ENCODE assay signal across 9 mouse cellular contexts in the genomic region with DNA sequence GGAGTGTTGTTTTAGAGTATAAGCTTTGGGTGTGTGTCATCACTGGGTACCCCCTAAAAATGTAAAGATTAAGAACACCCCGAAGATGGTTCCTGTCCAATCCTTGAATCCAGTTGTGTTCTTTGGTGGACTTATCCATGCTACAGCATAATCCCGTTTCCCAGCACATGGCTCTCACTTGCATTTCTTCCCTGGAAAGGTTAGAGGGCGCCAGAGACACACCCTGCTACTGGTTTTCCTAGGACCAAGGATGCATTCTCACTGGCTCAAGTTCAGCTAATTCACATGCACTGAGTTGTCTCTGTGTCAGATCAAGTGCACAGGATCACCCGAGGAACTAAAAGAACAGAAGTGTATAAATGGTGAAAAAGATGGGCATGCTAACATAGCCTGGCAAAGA. TPM values are rescaled to one million over a fixed set of nuclear protein-coding genes. Genes with fewer than 3 reads are reported as not detected.
DNase-seq lines count a peak whose midpoint lies in the region; ATAC-seq and TF ChIP-seq lines count a peak whose summit lies in the region.
"Had no signal": no experiment of that assay in that cellular context is flagged by ENCODE, and none has a peak within 500 bp of the region (broad histone marks: within the 10 kb centered on the region; RNA-seq: fewer than 3 reads in every experiment).

No protein-coding gene starts in this region.

- intact Hi-C loops in left cerebral cortex, postnatal 4 days (cut with DNase I), result loop anchor here (10.0 kb wide), 2 partner anchors 98 to 442 kb away; a partner anchor contains a TSS

- POLR2A ChIA-PET in Patski (lab: Charles Lee), result no interaction called here

- CTCF ChIA-PET in Patski (lab: Charles Lee), result interaction anchor here (0.8 to 4.2 kb wide), 9 partner anchors 11 to 96 kb away, joined by 3 to 39 read pairs (median 4); no protein-coding TSS in a partner anchor

- H3K4me1 ChIP-seq in hindbrain, embryonic 10.5 days (replicated peaks), result peaks cover 29% of the 10 kb centered on the region
- H3K4me1 ChIP-seq in hindbrain, embryonic 13.5 days (replicated peaks), result peaks cover 6% of the 10 kb centered on the region; the same call in 1 of the 2 replicates
- H3K4me1 ChIP-seq in intestine, embryonic 16.5 days (ENCODE audit: control insufficient read depth, insufficient read depth, low read length), result no peaks in the 10 kb centered on the region
- H3K4me1 ChIP-seq: heart, embryonic 13.5 days had no signal

- in situ Hi-C loops in Patski (cut with MboI; ENCODE audit: low pct_unique_long_range_greater_than_20kb), result no loop called here

- H3K4me2 ChIP-seq in hindbrain, embryonic 13.5 days, result no peak overlapping the region
- no peak overlapping the region for H3K4me2 ChIP-seq in intestine, embryonic 16.5 days (ENCODE audit: low read depth, low read length)
- H3K4me2 ChIP-seq: heart, embryonic 13.5 days had no signal

- H3K9me3 ChIP-seq in hindbrain, embryonic 10.5 days, result no peaks in the 10 kb centered on the region
- no peaks in the 10 kb centered on the region for H3K9me3 ChIP-seq in hindbrain, embryonic 13.5 days
- no peaks in the 10 kb centered on the region for H3K9me3 ChIP-seq in intestine, embryonic 16.5 days (ENCODE audit: control insufficient read depth, low read length)
- H3K9me3 ChIP-seq: heart, embryonic 13.5 days had no signal

- no peak overlapping the region for H3K9ac ChIP-seq in hindbrain, embryonic 13.5 days
- H3K9ac ChIP-seq in intestine, embryonic 16.5 days (ENCODE audit: low read depth, low read length), result no peak overlapping the region
- H3K9ac ChIP-seq: heart, embryonic 13.5 days had no signal

- no peak for ATAC-seq in hindbrain, embryonic 13.5 days (ENCODE audit: low FRiP score)
- ATAC-seq in Patski, result no peak
- 0 out of 2 replicates have a peak, but pooled peaks have one; percentile 29 for ATAC-seq in intestine, embryonic 16.5 days

- TF ChIP-seq CTCF in Patski (IDR thresholded peaks at IDR 0.05), result peak; percentile 78

- 34% methylated on average over 4 of the region's 4 CpGs for WGBS in hindbrain, embryonic 10.5 days
- WGBS in hindbrain, embryonic 13.5 days, result 25% methylated on average over 4 of the region's 4 CpGs
- WGBS in intestine, embryonic 16.5 days, result 25% methylated on average over 4 of the region's 4 CpGs

- no peak overlapping the region for H3K27ac ChIP-seq in hindbrain, embryonic 10.5 days
- H3K27ac ChIP-seq in hindbrain, embryonic 13.5 days, result no peak overlapping the region
- H3K27ac ChIP-seq in intestine, embryonic 16.5 days (ENCODE audit: low read length), result no peak overlapping the region
- H3K27ac ChIP-seq: heart, embryonic 13.5 days had no signal

- no peak overlapping the region for H3K4me3 ChIP-seq in hindbrain, embryonic 10.5 days
- H3K4me3 ChIP-seq in hindbrain, embryonic 13.5 days, result no peak overlapping the region
- no peak overlapping the region for H3K4me3 ChIP-seq in intestine, embryonic 16.5 days (ENCODE audit: low read length)
- H3K4me3 ChIP-seq: heart, embryonic 13.5 days had no signal

- peaks cover 30% of the 10 kb centered on the region for H3K36me3 ChIP-seq in hindbrain, embryonic 10.5 days
- H3K36me3 ChIP-seq in hindbrain, embryonic 13.5 days, result peaks cover 28% of the 10 kb centered on the region
- H3K36me3 ChIP-seq in intestine, embryonic 16.5 days (ENCODE audit: control insufficient read depth, insufficient read depth, low read length), result peaks cover 10% of the 10 kb centered on the region

- H3K27me3 ChIP-seq in hindbrain, embryonic 10.5 days (ENCODE audit: insufficient read depth, poor library complexity, severe bottlenecking), result no peaks in the 10 kb centered on the region
- peaks cover 7% of the 10 kb centered on the region; the same call in 1 of the 2 replicates for H3K27me3 ChIP-seq in hindbrain, embryonic 13.5 days
- H3K27me3 ChIP-seq in Patski, result no peaks in the 10 kb centered on the region
- no peaks in the 10 kb centered on the region for H3K27me3 ChIP-seq in intestine, embryonic 16.5 days (replicated peaks; ENCODE audit: control insufficient read depth, insufficient read depth, low read length)

- DNase-seq in hindbrain, embryonic 10.5 days (ENCODE audit: low spot score), result peak; percentile 26
- no peak for DNase-seq in Patski (ENCODE audit: low read depth, low spot score)
- DNase-seq in cerebellum, postnatal 36 days, result peak; percentile 31 to 53
- DNase-seq in left cerebral cortex, postnatal 4 days, result peak; percentile 39
- DNase-seq in MN1 (ENCODE audit: low spot score), result no peak
- DNase-seq in testis, postnatal 10 days (ENCODE audit: low spot score), result no peak

RNA-seq across cellular contexts. Expression of a gene that starts 1.9 kb away (rescaled TPM):
- polyA plus RNA-seq in hindbrain, embryonic 10.5 days (2016; fragmentation: Nextera tagmentation; extraction: Ambion mirVana), result 0.12 and 0.17 TPM in 2 replicates
- not detected in 2 replicates for polyA plus RNA-seq in hindbrain, embryonic 13.5 days (2015; fragmentation: Nextera tagmentation; extraction: Ambion mirVana)
- polyA plus RNA-seq in Patski (2021), result 0.44 TPM
- polyA plus RNA-seq in intestine, embryonic 16.5 days (2015; fragmentation: Nextera tagmentation; extraction: Ambion mirVana), result 0.97 and 1.2 TPM in 2 replicates
- under 1 TPM in 1 of 2 experiments, not detected in 1; 0.28 TPM for total RNA-seq in left cerebral cortex, postnatal 4 days (2021)

RNA-seq across cellular contexts. Expression of a gene that starts 33.4 kb away (rescaled TPM):
- 151 and 155 TPM in 2 replicates for polyA plus RNA-seq in hindbrain, embryonic 10.5 days (2016; fragmentation: Nextera tagmentation; extraction: Ambion mirVana)
- 98.4 and 101 TPM in 2 replicates for polyA plus RNA-seq in hindbrain, embryonic 13.5 days (2015; fragmentation: Nextera tagmentation; extraction: Ambion mirVana)
- 100 TPM for polyA plus RNA-seq in Patski (2021)
- polyA plus RNA-seq in intestine, embryonic 16.5 days (2015; fragmentation: Nextera tagmentation; extraction: Ambion mirVana), result 365 and 370 TPM in 2 replicates
- 10 to 100 TPM; 72.9 to 83.9 TPM for total RNA-seq in left cerebral cortex, postnatal 4 days (2021)

RNA-seq across cellular contexts. Expression of a gene that starts 53.2 kb away (rescaled TPM):
- 0.19 and 0.24 TPM in 2 replicates for polyA plus RNA-seq in hindbrain, embryonic 10.5 days (2016; fragmentation: Nextera tagmentation; extraction: Ambion mirVana)
- polyA plus RNA-seq in hindbrain, embryonic 13.5 days (2015; fragmentation: Nextera tagmentation; extraction: Ambion mirVana), result 0.08 and 0.09 TPM in 2 replicates
- 0.09 TPM for polyA plus RNA-seq in Patski (2021)
- 0.51 and 0.95 TPM in 2 replicates for polyA plus RNA-seq in intestine, embryonic 16.5 days (2015; fragmentation: Nextera tagmentation; extraction: Ambion mirVana)
- 1 to 10 TPM; 1.1 to 1.4 TPM for total RNA-seq in left cerebral cortex, postnatal 4 days (2021)

RNA-seq across cellular contexts. Expression of a gene that starts 53.8 kb away (rescaled TPM):
- 0.35 TPM in 2 replicates for polyA plus RNA-seq in hindbrain, embryonic 10.5 days (2016; fragmentation: Nextera tagmentation; extraction: Ambion mirVana)
- 0.27 TPM in 2 replicates for polyA plus RNA-seq in hindbrain, embryonic 13.5 days (2015; fragmentation: Nextera tagmentation; extraction: Ambion mirVana)
- 0.12 TPM for polyA plus RNA-seq in Patski (2021)
- 0.10 and 0.17 TPM in 2 replicates for polyA plus RNA-seq in intestine, embryonic 16.5 days (2015; fragmentation: Nextera tagmentation; extraction: Ambion mirVana)
- not detected for total RNA-seq in left cerebral cortex, postnatal 4 days (2021)

Comparison
In these comparisons a context has a peak if more than half of its experiments do, and no peak if none do; other contexts are left out.
1. DNase-seq: peak in hindbrain, embryonic 10.5 days (single experiment), cerebellum, postnatal 36 days (2 of 2) and left cerebral cortex, postnatal 4 days (single experiment); none in Patski (single experiment), MN1 (single experiment) and testis, postnatal 10 days (single experiment).